Mouse (Mus musculus) forebrain, embryonic 13.5 days (tissue): ENCODE results near the gene Ttc30b. TPM values are rescaled to one million over a fixed set of nuclear protein-coding genes. Genes with fewer than 3 reads are reported as not detected.
"Not testable (repeated sequence)": the region's sequence is repeated elsewhere in the genome, so short reads cannot be mapped to it uniquely, and the experiment has no call there.

Experiments used
- ATAC-seq: fragments of 200-750 bp; cut with Nextera tagmentation; 2 replicates; pipeline ENCODE4 v1.8.0; 2017
- H3K27ac ChIP-seq: fragments of 300-500 bp; sonication (generic); 2 replicates; pipeline ENCODE4 v1.5.1; 2015; ENCODE audit warnings: inconsistent platforms, mild to moderate bottlenecking, moderate library complexity
- H3K27me3 ChIP-seq: fragments of 300-500 bp; sonication (generic); 2 replicates; pipeline ENCODE4 v1.6.1; 2015; ENCODE audit warnings: mild to moderate bottlenecking, inconsistent platforms
- H3K36me3 ChIP-seq: fragments of 300-500 bp; sonication (generic); 2 replicates; pipeline ENCODE4 v1.6.1; 2015; ENCODE audit warnings: mild to moderate bottlenecking, inconsistent platforms; ENCODE audit not compliant: poor library complexity, severe bottlenecking
- H3K4me1 ChIP-seq: fragments of 300-500 bp; sonication (generic); 2 replicates; pipeline ENCODE4 v1.6.1; 2015; ENCODE audit warnings: inconsistent platforms
- H3K4me2 ChIP-seq: fragments of 300-500 bp; sonication (generic); 2 replicates; pipeline ENCODE4 v1.6.1; 2015; ENCODE audit warnings: inconsistent platforms, mild to moderate bottlenecking, moderate library complexity
- H3K4me3 ChIP-seq: fragments of 300-500 bp; sonication (generic); 2 replicates; pipeline ENCODE4 v1.5.1; 2015; ENCODE audit warnings: mild to moderate bottlenecking, inconsistent platforms
- H3K9ac ChIP-seq: fragments of 300-500 bp; sonication (generic); 2 replicates; pipeline ENCODE4 v1.6.1; 2015; ENCODE audit warnings: mild to moderate bottlenecking, inconsistent platforms
- H3K9me3 ChIP-seq: fragments of 300-500 bp; sonication (generic); replicated peaks from 2 replicates; pipeline ENCODE4 v1.6.1; 2016; ENCODE audit warnings: inconsistent platforms
- WGBS: fragments of 180-500 bp; shearing (Covaris S2); methylation state at CpG from one replicate; pipeline ENCODE4 v1.1.7; 2015; 5-methylcytosine and 5-hydroxymethylcytosine counted together
- polyA plus RNA-seq: library from polyadenylated mRNA; unstranded; fragments of >200 nt; fragmentation: Nextera tagmentation; extraction: Ambion mirVana; gene quantifications from 2 replicates; pipeline ENCODE4 v1.2.1, GENCODE M21; 2015

The Ttc30b gene
- polyA plus RNA-seq: 11.3 and 14.1 TPM in 2 replicates

GRCm38 (mm10) chr2:75938117-75939063 lies at the start of gene Ttc30b:
Gene Ttc30b (minus strand): TSS chr2:75938585.
- 5% methylated on average over 39 of the region's 42 CpGs for WGBS
- Histone ChIP-seq H3K36me3 (no peaks in the 10 kb centered on the region), H3K9ac (peak within 1 kb of the TSS; percentile 66), H3K27me3 (0 out of 2 replicates have a peak, but pooled peaks cover 4% of the 10 kb centered on the region), H3K4me1 (peaks cover 8% of the 10 kb centered on the region; the same call in 1 of the 2 replicates), H3K9me3 (no peaks in the 10 kb centered on the region), H3K4me3 (peak within 1 kb of the TSS; percentile 54), H3K4me2 (peak within 1 kb of the TSS; percentile 68), H3K27ac (peak within 1 kb of the TSS; percentile 75)
- ATAC-seq: peak; percentile 91

- H3K4me1 ChIP-seq: peaks cover 40% of the 10 kb centered on the region
- no peak overlapping the region for H3K4me3 ChIP-seq
- no peaks in the 10 kb centered on the region for H3K9me3 ChIP-seq
- no peaks in the 10 kb centered on the region for H3K36me3 ChIP-seq
- H3K27me3 ChIP-seq: no peaks in the 10 kb centered on the region
- no peak for ATAC-seq
- H3K27ac ChIP-seq: peak overlapping the region; percentile 73
- no peak overlapping the region for H3K4me2 ChIP-seq
- no peak overlapping the region for H3K9ac ChIP-seq
- WGBS: 71% methylated on average over 9 of the region's 9 CpGs
Measured at GRCm38 (mm10) chr2:75987739-75988138, 49.4 kb upstream of the Ttc30b start.

- H3K4me2 ChIP-seq: peak overlapping the region; percentile 19; the same call in 1 of the 2 replicates
- WGBS: 3% methylated on average over 2 of the region's 2 CpGs
- no peak overlapping the region for H3K4me3 ChIP-seq
- no peak overlapping the region for H3K27ac ChIP-seq
- peak; percentile 73 for ATAC-seq
- no peaks in the 10 kb centered on the region for H3K36me3 ChIP-seq
- no peaks in the 10 kb centered on the region for H3K9me3 ChIP-seq
- H3K4me1 ChIP-seq: peaks cover 23% of the 10 kb centered on the region
- H3K9ac ChIP-seq: no peak overlapping the region
- no peaks in the 10 kb centered on the region for H3K27me3 ChIP-seq
Measured at GRCm38 (mm10) chr2:75985124-75985523, 46.7 kb upstream of the Ttc30b start.

- H3K9ac ChIP-seq: no peak overlapping the region
- H3K36me3 ChIP-seq: no peaks in the 10 kb centered on the region
- no peak overlapping the region for H3K27ac ChIP-seq
- H3K27me3 ChIP-seq: no peaks in the 10 kb centered on the region
- peaks cover 17% of the 10 kb centered on the region for H3K4me1 ChIP-seq
- no peak for ATAC-seq
- no peaks in the 10 kb centered on the region for H3K9me3 ChIP-seq
- H3K4me2 ChIP-seq: no peak overlapping the region
- H3K4me3 ChIP-seq: no peak overlapping the region
- WGBS: 85% methylated on average over 3 of the region's 3 CpGs
Measured at GRCm38 (mm10) chr2:75983847-75984246, 45.5 kb upstream of the Ttc30b start.

- Histone ChIP-seq H3K4me1 (peaks cover 10% of the 10 kb centered on the region), H3K36me3 (no peaks in the 10 kb centered on the region), H3K27me3 (no peaks in the 10 kb centered on the region), H3K9me3 (no peaks in the 10 kb centered on the region), H3K9ac (no peak overlapping the region), H3K4me2 (no peak overlapping the region), H3K4me3 (no peak overlapping the region), H3K27ac (no peak overlapping the region)
- no peak for ATAC-seq
- WGBS: 97% methylated on average over 3 of the region's 3 CpGs
Measured at GRCm38 (mm10) chr2:75983091-75983490, 44.7 kb upstream of the Ttc30b start.

GRCm38 (mm10) chr2:75982626-75983025 lies 44.2 kb upstream of the Ttc30b start:
- ATAC-seq: no peak
- no peaks in the 10 kb centered on the region for H3K9me3 ChIP-seq
- H3K27ac ChIP-seq: no peak overlapping the region
- H3K4me3 ChIP-seq: no peak overlapping the region
- 94% methylated on average over 4 of the region's 4 CpGs for WGBS
- H3K27me3 ChIP-seq: no peaks in the 10 kb centered on the region
- H3K36me3 ChIP-seq: no peaks in the 10 kb centered on the region
- no peak overlapping the region for H3K4me2 ChIP-seq
- no peak overlapping the region for H3K9ac ChIP-seq
- peaks cover 5% of the 10 kb centered on the region; the same call in 1 of the 2 replicates for H3K4me1 ChIP-seq

- H3K4me1 ChIP-seq, H3K27ac ChIP-seq, H3K9me3 ChIP-seq, H3K27me3 ChIP-seq, H3K36me3 ChIP-seq: not testable (repeated sequence)
- peak; percentile 80 for ATAC-seq
- H3K9ac ChIP-seq: peak within 1 kb of the TSS; percentile 37; the same call in 1 of the 2 replicates
- H3K4me3 ChIP-seq: peak within 1 kb of the TSS; percentile 47
- H3K4me2 ChIP-seq: peak within 1 kb of the TSS; percentile 64
- WGBS: 2% methylated on average over 30 of the region's 34 CpGs
Measured at GRCm38 (mm10) chr2:75981440-75982081, 43.2 kb upstream of the Ttc30b start, which contains the start of gene Ttc30a1. Gene Ttc30a1 (minus strand): TSS chr2:75981967.

- H3K9me3 ChIP-seq, H3K36me3 ChIP-seq, H3K27me3 ChIP-seq, H3K27ac ChIP-seq, H3K4me1 ChIP-seq: not testable (repeated sequence)
- peak; percentile 19; the same call in 1 of the 2 replicates for ATAC-seq
- WGBS: 98% methylated on average over 13 of the region's 13 CpGs
- peak overlapping the region; percentile 47 for H3K4me3 ChIP-seq
- 0 out of 2 replicates have a peak overlapping the region, but pooled peaks have one; percentile 37 for H3K9ac ChIP-seq
- H3K4me2 ChIP-seq: peak overlapping the region; percentile 64
Measured at GRCm38 (mm10) chr2:75980933-75981439, 42.6 kb upstream of the Ttc30b start.

GRCm38 (mm10) chr2:75977752-75978368 lies 39.5 kb upstream of the Ttc30b start, which contains the start of gene Ttc30a2:
Gene Ttc30a2 (minus strand): TSS chr2:75978170.
- WGBS: 24% methylated on average over 20 of the region's 24 CpGs
- H3K4me3 ChIP-seq, H3K9ac ChIP-seq, H3K4me2 ChIP-seq, ATAC-seq, H3K4me1 ChIP-seq, H3K27me3 ChIP-seq, H3K36me3 ChIP-seq, H3K27ac ChIP-seq, H3K9me3 ChIP-seq: not testable (repeated sequence)

- H3K27ac ChIP-seq, H3K27me3 ChIP-seq, H3K36me3 ChIP-seq, ATAC-seq, H3K4me2 ChIP-seq, H3K9ac ChIP-seq, H3K4me1 ChIP-seq, H3K9me3 ChIP-seq, H3K4me3 ChIP-seq: not testable (repeated sequence)
- WGBS: 90% methylated on average over 2 of the region's 2 CpGs
Measured at GRCm38 (mm10) chr2:75976070-75976469, 37.7 kb upstream of the Ttc30b start.

GRCm38 (mm10) chr2:75974131-75974530 lies 35.7 kb upstream of the Ttc30b start:
- WGBS: 76% methylated on average over 9 of the region's 9 CpGs
- ATAC-seq: no peak
- no peak overlapping the region for H3K9ac ChIP-seq
- H3K36me3 ChIP-seq: no peaks in the 10 kb centered on the region
- H3K9me3 ChIP-seq: no peaks in the 10 kb centered on the region
- no peak overlapping the region for H3K4me2 ChIP-seq
- no peak overlapping the region for H3K27ac ChIP-seq
- no peaks in the 10 kb centered on the region for H3K27me3 ChIP-seq
- H3K4me3 ChIP-seq: no peak overlapping the region
- H3K4me1 ChIP-seq: no peaks in the 10 kb centered on the region
